Comparison of ENCODE assay signal across 16 mouse cellular contexts in the genomic region with DNA sequence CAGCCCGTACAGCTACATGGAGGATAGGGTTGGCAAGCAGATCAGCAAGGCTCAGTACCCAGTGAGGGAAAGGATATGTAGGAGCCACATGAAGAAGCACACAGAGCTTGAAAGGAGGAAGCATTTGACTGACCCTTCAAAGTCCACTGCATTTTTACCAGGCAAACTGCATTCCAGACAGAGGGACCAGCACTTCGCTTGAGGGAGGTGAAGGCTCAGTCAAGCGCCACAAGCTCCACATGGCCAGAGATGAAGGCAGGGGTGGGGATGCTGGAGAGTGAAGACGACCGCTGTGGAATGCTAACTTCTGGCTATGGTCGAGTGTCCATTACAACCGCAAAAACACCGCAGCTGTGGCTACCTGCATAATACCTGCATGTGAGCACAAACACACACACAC.
"Had no signal": no experiment of that assay in that cellular context is flagged by ENCODE, and none has a peak within 500 bp of the region (broad histone marks: within the 10 kb centered on the region; RNA-seq: fewer than 3 reads in every experiment).

No protein-coding gene starts in this region.

- H3K9ac ChIP-seq: hindbrain, embryonic 15.5 days; liver, embryonic 15.5 days; midbrain, embryonic 13.5 days; neural tube, embryonic 12.5 days had no signal

- H3K4me3 ChIP-seq: hindbrain, embryonic 15.5 days; limb, embryonic 10.5 days; liver, embryonic 15.5 days; midbrain, embryonic 13.5 days; neural tube, embryonic 12.5 days had no signal

- DNase-seq: layer of hippocampus, adult 9-11 months; lung, adult 2 months; lung, postnatal 36 days; retina, postnatal 1 day; right cerebral cortex, postnatal 4 days; spleen, adult 18-20 months; thymus, adult 18-20 months; thymus, postnatal 14 days had no signal

- H3K4me2 ChIP-seq: hindbrain, embryonic 15.5 days; liver, embryonic 11.5 days; liver, embryonic 15.5 days; midbrain, embryonic 13.5 days; neural tube, embryonic 12.5 days had no signal

- ATAC-seq: intestine, embryonic 16.5 days; lung, postnatal 0 days; midbrain, embryonic 13.5 days had no signal

- H3K36me3 ChIP-seq: hindbrain, embryonic 15.5 days; limb, embryonic 10.5 days; liver, embryonic 15.5 days; midbrain, embryonic 13.5 days; neural tube, embryonic 12.5 days had no signal

- H3K9me3 ChIP-seq: hindbrain, embryonic 15.5 days; limb, embryonic 10.5 days; liver, embryonic 15.5 days; neural tube, embryonic 12.5 days had no signal

- H3K27ac ChIP-seq: hindbrain, embryonic 15.5 days; limb, embryonic 10.5 days; liver, embryonic 15.5 days; midbrain, embryonic 13.5 days; neural tube, embryonic 12.5 days had no signal

- H3K4me1 ChIP-seq: hindbrain, embryonic 15.5 days; limb, embryonic 10.5 days; liver, embryonic 15.5 days; midbrain, embryonic 13.5 days; neural tube, embryonic 12.5 days had no signal

- H3K27me3 ChIP-seq: hindbrain, embryonic 15.5 days; liver, embryonic 15.5 days; midbrain, embryonic 13.5 days; neural tube, embryonic 12.5 days had no signal
